Mouse (Mus musculus) spleen, postnatal 4 days (tissue): Measurements from ENCODE around the gene Sipa1l3.

Source experiments
- DNase-seq, 2 experiments: peaks; one replicate each; pipeline ENCODE4 v3.0.0; 2022; ENCODE audit warnings: low spot score in 2 of 2

Sipa1l3 gene

GRCm38 (mm10) chr7:29381466-29382040, 136.9 kb downstream of the Sipa1l3 start:
- DNase-seq: no peak

- DNase-seq: no peak
Observed at GRCm38 (mm10) chr7:29374054-29374453, 144.4 kb downstream of the Sipa1l3 start.

GRCm38 (mm10) chr7:29372123-29372522, 146.3 kb downstream of the Sipa1l3 start:
- no peak for DNase-seq

GRCm38 (mm10) chr7:29370031-29370430, 148.4 kb downstream of the Sipa1l3 start:
- no peak for DNase-seq

- DNase-seq: no peak
Observed at GRCm38 (mm10) chr7:29368004-29368320, 150.5 kb downstream of the Sipa1l3 start.

- DNase-seq: no peak
Observed at GRCm38 (mm10) chr7:29367166-29368003, 151.1 kb downstream of the Sipa1l3 start.

GRCm38 (mm10) chr7:29364052-29364451, 154.4 kb downstream of the Sipa1l3 start:
- DNase-seq: peak in 1 of 2 experiments; percentile 33

- no peak for DNase-seq
Observed at GRCm38 (mm10) chr7:29361497-29361896, 156.9 kb downstream of the Sipa1l3 start.

GRCm38 (mm10) chr7:29355406-29355805, 163.0 kb downstream of the Sipa1l3 start:
- no peak for DNase-seq

- DNase-seq: no peak
Observed at GRCm38 (mm10) chr7:29354161-29354560, 164.3 kb downstream of the Sipa1l3 start.

- no peak for DNase-seq
Observed at GRCm38 (mm10) chr7:29352246-29352645, 166.2 kb downstream of the Sipa1l3 start.

GRCm38 (mm10) chr7:29350489-29350888, 168.0 kb downstream of the Sipa1l3 start:
- no peak for DNase-seq

- DNase-seq: no peak
Observed at GRCm38 (mm10) chr7:29346212-29346611, 172.2 kb downstream of the Sipa1l3 start.

GRCm38 (mm10) chr7:29345534-29345933, 172.9 kb downstream of the Sipa1l3 start:
- no peak for DNase-seq

- no peak for DNase-seq
Observed at GRCm38 (mm10) chr7:29343746-29344145, 174.7 kb downstream of the Sipa1l3 start.

- peak in 1 of 2 experiments; percentile 19 for DNase-seq
Observed at GRCm38 (mm10) chr7:29342489-29343092, 175.8 kb downstream of the Sipa1l3 start.

GRCm38 (mm10) chr7:29341722-29342121, 176.7 kb downstream of the Sipa1l3 start:
- peak; percentile 23 to 67 for DNase-seq

- DNase-seq: peak in 1 of 2 experiments; percentile 56
Observed at GRCm38 (mm10) chr7:29340838-29341237, 177.6 kb downstream of the Sipa1l3 start.

GRCm38 (mm10) chr7:29340247-29340646, 178.2 kb downstream of the Sipa1l3 start:
- DNase-seq: peak in 1 of 2 experiments; percentile 56

GRCm38 (mm10) chr7:29338984-29339679, 179.3 kb downstream of the Sipa1l3 start:
- DNase-seq: peak; percentile 70 to 77

GRCm38 (mm10) chr7:29338351-29338919, 180.0 kb downstream of the Sipa1l3 start:
- peak; percentile 61 to 74 for DNase-seq

- DNase-seq: no peak
Observed at GRCm38 (mm10) chr7:29337766-29338165, 180.7 kb downstream of the Sipa1l3 start.
